Mouse (Mus musculus): ENCODE measurements around the gene Fkbp9.

GRCm38 (mm10) chr6:56805026-56805425 is 26.8 kb upstream of the Fkbp9 start:
- TF ChIP-seq POLR2A (IDR thresholded peaks at IDR 0.05; ENCODE audit: borderline replicate concordance, insufficient read depth, low read length) = no peak
- no peak for TF ChIP-seq CTCF (IDR thresholded peaks at IDR 0.05; ENCODE audit: borderline replicate concordance, insufficient read depth, low read depth, low read length)

Data from cerebellum, adult 2 months (tissue).